Mouse (Mus musculus) right cerebral cortex, adult 18-20 months (tissue): ENCODE data around the gene Pdia4.
"Not testable (repeated sequence)": the region's sequence is repeated elsewhere in the genome, so short reads cannot be mapped to it uniquely, and the experiment has no call there.

Source experiments
- DNase-seq: peaks from one replicate; pipeline ENCODE4 v3.0.0; 2022; ENCODE audit warnings: mixed read lengths

The Pdia4 gene

DNA sequence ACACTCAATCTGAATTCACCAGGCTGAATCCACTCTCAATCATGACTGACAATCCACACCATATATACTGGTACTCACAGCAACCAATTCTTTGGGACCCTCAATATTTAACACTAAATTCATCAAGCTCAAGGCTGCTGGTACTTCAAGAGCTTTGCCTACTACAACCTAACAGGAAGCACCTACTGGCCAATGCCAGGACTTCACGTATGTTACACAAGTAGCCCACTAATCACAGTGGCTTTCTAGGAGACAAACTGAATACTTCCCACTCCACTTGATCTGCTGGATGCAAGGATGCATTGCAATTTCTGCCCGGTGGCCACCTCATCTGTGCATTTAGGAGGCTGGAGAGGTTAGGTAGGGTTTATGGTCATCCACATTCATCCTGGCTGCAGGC, 3.0 kb downstream of the Pdia4 start:
- DNase-seq: no peak

DNA sequence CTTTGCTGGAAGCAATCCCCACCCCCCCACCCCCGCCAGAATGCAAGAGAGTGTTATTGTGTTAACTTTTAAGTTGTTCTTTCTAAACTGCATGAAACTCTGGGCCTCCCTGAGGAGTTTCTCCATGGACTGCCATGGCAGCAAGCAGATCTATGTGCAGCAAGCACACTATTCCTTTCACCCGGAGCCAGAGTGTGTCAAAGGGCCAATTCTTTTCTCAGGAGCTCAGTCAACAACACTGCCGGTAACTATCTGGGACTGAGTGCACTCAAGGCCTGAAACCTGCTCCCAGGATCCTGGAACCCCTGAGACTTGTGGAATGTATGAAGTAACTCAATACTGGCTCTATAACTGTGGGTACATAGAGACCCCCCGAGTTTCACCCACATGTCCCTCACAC, 4.2 kb downstream of the Pdia4 start:
- DNase-seq: no peak

DNA sequence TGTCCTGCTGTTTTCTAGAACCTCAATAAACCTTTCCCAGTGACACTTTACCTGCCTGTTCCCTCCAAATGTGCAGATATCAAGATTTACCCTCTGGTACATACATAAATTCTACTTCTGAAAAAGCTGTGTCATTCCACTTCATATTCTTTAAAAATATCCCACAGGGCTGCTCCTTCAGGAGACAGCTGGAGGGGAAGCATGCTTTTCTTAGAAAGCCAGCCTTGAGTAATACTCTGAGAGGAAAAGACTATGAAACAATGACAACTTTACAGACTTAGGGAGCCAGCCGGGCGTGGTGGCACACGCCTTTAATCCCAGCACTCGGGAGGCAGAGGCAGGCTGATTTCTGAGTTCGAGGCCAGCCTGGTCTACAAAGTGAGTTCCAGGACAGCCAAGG, 4.7 kb downstream of the Pdia4 start:
- no peak for DNase-seq

DNA sequence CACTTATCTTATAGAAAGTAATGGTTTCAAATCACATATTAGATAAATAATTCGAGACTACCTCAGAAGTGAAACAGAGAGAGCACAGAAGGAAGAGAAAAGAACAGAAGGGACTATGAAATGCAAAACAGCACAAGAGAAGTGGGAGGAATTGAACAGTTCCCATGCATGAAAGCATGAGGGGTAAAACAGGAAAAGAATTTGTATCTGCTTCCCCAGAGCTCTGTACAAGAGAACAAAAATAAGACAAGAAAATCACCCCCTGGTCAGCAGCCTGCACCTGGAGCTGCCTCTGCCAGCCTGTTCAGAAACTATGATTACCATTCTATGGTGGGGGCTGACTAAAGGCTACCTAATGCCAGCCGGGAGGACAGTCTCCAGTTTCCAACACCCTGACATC, 5.8 kb downstream of the Pdia4 start:
- no peak for DNase-seq

DNA sequence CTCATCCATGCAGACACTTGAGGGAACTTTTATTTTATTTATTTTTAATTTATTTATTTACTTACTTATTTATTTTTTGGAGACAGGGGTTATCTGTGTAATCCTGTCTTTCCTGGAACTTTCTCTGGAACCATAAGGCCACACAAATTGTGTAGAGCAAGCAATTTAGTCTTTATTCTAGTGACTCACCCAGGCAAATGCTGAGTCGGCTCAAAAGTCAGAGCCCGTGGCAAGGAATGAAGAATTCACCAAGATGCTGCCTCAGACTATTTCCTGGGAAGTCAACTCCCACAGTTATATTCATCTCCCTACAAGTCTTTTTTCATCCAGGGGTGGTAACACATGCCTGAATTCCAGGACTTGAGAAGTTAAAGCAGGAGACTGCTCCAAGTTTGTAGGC, 7.7 kb downstream of the Pdia4 start:
- DNase-seq: no peak

DNA sequence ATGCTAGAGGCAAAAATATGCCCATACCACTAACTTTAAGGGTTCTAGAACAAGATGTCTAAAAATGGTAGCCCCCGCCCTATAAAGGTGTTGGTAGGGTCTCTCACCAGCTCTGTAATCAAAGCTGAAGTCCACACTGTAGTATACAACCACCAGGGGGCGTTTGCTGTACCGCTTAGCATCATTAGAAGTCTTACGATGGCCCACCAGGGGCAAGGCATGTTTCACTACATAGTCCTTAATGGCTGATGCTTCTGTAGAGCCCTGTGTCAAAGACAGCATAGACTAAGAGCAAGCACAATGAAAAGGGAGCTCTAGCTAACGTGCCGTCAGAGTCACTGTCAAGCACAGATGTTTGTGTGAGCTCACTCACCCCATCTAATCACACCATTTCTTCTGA, 14.2 kb downstream of the Pdia4 start:
- DNase-seq: no peak

DNA sequence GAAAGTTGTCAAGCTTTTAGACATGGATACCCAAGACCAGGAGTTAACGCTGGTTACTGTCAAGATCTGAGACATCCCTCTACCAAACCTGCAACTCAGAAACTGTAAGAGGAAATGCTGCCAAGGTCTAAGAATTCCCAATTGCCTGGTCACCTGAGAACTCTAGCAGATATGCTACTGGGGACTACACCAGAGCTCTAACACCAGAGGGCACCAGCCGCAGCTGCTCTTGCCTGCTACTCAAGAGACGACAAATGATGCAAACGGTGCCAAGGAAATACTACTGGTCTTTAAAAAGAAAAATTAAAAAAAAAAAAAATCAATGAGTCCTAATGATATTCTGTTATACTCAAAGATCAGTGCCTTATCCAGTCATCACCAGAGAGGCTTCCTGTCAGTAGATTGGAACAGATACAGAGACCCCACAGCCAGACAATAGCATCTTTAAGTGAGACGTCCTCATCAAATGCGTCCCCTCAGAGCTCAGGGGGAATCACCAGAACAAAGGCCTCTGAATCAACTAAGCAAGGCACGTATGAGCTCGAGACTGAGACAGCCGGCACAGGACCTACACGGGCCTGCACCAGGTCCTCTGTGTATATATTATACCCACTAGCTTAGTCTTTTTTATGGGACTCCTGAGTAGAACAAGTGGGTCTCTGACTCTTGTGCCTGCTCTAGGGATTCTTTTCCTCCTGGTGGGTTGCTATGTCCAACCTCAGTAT, 19.0 kb downstream of the Pdia4 start:
- peak; percentile 40 for DNase-seq

DNA sequence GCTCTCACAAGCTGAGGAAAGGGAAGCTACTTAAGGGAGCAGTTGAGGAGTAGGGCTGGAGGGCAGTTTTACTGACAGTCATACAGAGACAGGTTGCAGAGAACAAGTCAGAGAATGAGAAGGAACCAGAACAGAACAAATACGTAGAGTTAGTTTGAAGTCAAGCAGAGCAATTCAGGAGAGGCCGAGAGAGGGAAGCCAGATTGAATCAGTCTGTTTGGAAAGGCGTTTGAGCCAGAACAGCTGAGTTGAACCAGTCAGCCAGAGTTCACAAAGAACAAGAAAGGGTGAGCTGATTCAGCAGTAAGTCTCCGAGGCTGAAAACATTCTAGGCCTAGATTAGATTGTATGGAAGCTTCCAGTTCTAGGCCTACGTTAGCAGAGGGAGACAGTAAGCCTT, 19.9 kb downstream of the Pdia4 start:
- DNase-seq: no peak

DNA sequence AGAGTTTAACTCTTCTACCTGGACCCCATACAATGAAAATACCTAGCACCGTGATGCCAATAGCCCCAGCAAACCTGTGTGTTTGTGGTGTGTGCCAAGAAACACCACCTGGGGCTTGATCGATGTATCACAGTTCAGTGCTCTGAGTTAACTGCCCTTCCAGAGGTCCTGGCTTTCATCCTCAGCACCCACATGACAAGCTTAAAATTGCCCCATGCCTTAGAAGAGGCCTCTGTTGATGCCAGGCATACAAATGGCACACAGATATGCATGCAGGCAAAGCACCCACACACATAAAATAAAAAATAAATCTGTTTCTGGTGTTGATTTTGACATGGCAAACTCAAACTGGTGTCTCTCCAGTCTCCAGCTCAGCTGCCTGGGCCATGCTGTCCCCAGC, 20.7 kb downstream of the Pdia4 start:
- DNase-seq: no peak

DNA sequence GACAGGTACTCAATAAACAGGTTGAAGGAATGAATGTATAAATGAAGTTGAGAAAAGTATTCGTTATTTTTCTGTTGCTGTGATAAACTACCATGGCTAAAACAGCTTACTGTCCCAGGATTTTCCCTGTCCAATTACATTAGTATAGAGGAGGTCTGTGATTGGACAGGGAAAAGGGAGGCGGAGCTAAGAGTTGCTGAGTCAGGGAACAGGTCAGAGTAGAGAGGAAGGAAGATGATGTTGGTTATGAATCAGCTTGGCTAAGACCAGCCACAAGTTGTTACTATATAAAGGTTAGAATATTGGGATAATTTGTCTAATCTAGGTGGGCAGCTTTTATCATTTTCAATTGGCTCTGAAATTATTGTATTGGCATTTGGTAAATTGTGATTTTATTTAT, 22.5 kb downstream of the Pdia4 start:
- no peak for DNase-seq

DNA sequence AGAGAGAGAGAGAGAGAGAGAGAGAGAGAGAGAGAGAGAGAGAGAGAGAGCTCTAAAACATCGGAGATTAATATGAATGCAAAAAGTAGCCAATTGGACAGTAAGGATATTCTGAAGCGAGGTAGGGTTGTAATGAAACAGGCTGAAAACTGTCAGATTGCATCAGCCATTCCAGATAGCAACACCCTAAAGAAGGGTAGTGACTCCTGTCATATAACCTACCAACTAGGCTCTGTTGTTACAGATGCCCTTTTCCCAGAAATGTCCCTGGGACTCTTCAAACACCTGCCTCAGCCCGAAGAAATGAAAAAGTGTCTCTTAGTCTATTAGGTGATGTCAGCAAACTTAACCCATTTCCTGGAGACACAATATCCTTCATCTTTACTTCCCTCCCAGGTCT, 24.4 kb downstream of the Pdia4 start:
- no peak for DNase-seq

DNA sequence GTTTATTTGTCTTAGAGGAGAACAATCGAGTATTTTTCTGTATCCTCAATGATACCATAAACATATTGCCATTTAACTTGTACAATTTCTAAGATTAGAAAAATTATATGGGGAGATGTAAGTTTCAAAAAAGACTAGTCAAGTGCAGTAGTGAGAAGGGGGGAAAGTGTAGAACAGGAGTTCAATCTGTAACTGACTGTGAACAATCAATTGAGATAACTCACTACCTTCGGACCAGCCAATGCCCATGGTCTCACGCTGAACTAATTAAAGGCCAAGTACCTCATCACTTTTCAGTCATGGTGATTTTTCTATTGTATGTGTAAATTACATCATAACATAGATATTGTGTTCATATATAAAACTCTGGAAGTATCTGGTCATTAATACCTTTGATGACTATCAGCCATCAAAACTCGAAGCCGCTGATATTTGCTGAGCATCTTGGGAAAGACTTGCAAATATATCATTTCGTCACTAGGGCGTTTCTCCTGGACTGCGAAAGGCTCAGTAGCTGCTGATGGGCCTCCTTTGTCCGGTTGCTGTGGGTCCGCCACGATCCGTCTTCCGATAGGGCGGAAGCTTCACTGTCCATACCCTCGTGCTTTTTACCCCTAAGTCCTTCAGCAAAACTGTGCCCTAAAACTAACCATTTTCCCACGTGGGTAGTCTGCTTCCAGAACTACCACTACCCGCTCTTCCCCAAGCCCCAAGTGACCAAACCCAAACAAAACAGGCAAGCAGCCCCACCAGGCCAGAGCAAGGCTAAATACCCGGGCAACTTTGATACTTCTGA, 25.1 kb downstream of the Pdia4 start:
- peak; percentile 86 for DNase-seq

DNA sequence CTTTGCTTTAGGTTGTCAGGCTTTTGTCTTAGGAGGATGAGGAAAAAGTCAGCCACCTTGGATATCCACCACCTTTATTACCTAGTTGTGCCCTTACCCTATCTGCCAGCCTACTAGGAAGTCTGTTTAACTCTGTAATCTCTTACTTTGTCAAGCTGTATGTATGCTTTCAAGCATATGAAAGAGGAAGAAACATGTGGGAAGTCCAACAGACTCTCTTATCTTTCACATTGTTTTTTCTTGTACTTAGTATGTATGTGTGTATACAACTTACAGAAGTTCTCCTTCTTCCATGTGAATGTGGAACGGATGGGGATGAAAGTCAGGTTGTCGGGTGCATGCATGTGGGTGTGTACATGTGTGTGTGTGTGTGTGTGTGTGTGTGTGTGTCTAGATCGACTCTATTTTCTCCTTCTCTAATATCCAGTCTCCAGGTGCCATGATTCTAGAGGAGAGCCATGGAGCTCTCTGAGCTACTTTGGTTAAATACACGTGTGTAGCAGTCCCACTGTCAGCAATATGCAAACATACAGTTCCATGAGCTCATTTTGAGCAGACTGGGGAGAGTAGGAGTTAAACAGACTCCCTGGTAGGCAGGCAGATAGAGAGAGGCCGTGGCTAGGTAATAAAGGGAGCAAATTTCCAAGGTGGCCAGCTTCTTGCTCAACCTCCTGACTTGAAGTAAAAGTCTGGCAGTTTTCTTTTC, 28.4 kb downstream of the Pdia4 start:
- DNase-seq: no peak

DNA sequence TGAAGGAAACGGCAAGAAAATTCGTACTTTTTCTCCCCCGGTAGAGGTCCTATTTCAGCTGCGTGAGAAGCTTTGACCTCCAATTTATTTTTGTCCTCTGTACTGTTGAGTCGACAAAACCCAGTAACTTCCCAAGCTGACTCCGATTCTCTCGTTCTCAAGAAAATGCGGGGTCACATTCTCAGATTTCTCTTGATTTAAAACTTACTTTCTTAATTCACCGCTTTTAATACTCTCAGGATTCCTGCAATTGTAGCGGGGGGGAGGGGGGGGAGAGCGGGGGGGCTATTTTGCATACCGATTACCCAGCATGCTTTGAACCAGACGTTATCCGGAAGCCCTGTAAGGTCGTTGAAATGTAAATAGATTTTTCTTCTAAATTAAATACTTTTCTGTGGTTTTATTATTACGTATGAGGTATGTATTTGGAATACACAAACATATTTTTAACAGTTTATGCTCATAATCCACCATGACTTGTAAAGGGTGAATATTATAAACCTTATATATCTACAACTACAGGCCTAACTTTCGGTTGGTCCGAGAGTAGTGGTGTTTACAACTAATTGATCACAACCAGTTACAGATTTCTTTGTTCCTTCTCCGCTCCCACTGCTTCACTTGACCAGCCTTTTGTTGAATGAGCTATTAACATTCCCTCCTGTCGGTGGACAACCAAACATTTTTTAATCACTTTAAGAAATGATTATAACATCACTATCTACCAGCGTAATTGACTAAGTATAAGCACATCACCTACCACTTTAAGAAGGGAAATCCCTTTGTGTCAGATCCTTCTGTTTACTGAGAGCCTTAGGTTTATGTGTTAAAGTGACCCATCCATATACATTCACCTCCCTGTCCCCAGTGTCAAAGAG, 31.9 kb downstream of the Pdia4 start:
- peak; percentile 39 for DNase-seq

DNA sequence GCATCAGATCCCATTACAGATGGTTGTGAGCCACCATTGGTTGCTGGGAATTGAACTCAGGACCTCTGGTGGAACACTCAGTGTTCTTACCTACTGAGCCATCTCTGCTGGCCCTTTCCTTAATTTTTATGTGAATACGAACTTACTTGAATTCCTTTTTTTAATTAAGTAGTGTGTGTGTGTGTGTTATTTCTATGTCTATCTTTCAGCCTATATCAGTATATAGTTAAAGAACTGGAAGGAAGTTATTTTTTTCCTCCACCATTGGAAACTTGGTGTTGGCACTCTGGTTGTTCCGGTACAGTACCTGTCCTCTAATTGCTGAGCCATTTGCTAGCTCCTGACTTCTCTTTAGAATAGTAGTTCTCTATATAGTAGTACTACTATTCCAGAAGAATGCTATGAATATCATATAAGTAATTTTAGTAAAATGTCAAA, 32.6 kb downstream of the Pdia4 start:
- no peak for DNase-seq

DNA sequence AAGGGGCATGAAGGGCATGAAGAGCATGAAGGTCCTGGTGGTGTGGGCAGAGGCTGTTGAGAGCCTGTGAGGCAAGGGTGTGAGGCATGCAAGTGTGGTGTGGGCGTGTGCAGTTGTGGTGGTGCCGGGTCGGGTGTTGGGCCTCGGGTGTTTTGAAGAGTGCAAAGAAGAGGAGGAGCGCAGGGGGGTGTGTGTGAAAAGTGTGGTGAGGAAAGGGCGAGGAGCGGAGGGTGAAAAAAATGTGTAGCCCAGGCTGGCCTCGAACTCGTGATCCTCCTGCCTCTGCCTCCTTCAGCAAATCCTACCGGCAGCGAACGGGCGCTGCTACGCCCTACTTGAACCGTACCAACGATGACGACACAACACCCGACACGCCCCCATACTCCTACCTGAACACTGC, 41.5 kb downstream of the Pdia4 start:
- DNase-seq: not testable (repeated sequence)

DNA sequence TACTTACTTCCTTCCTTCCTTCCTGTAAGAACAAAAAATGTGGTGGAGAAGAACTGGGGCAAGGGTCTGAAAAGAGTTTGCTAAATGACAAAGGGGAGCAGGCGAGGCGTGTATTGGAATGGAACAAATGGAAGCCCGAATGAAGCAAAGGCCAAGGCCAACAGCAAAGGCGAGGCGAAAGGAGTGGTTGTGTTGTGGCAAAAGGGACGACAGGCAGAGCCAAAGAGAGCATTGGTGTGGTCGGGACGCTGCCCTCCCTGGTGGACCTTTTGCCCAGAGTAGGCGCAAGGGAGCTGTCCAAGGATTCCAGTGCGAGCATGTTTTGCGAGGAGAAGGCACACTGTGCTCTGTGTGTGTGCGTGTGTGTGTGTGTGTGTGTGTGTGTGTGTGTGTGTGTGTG, 42.1 kb downstream of the Pdia4 start:
- DNase-seq: not testable (repeated sequence)

DNA sequence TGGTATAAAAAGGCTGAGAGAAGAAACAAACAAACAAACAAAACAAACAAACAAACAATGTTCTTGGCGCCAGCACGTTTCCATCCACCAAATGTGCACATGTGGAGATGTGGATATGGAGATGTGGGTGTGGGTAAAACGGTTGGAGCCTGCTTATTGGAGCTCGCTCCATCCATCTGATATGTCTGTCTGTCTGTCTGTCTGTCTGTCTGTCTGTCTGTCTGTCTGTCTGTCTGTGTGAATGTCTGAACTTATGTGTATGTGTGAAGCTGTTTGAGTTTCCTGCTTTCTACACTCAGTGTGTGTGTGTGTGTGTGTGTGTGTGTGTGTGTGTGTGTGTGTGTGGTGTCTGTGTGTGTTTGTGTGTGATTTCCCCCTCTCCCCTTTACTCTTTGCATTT, 43.4 kb downstream of the Pdia4 start:
- DNase-seq: not testable (repeated sequence)

DNA sequence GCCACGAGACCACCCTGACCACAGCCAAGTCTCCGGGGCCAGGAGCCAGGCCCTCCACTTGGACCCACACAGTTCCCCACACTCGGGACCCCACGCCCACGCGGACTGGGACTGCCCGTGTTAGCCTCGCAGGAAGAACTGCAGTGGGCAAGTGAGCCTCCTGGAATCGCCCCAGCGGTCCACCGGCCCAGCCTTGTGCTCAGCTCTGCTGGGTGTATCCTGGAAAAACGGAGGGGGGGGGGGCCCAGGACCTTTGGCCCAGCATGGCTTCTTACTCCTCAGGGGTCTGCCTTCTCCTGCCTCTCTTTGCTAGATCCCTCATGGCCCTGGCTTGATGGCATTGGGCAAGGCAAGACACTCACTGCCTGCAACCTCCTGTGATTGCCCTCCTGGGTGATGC, 44.7 kb downstream of the Pdia4 start:
- DNase-seq: not testable (repeated sequence)

DNA sequence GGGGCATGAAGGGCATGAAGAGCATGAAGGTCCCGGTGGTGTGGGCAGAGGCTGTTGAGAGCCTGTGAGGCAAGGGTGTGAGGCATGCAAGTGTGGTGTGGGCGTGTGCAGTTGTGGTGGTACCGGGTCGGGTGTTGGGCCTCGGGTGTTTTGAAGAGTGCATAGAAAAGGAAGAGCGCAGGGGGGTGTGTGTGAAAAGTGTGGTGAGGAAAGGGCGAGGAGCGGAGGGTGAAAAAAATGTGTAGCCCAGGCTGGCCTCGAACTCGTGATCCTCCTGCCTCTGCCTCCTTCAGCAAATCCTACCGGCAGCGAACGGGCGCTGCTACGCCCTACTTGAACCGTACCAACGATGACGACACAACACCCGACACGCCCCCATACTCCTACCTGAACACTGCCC, 45.9 kb downstream of the Pdia4 start:
- not testable (repeated sequence) for DNase-seq

DNA sequence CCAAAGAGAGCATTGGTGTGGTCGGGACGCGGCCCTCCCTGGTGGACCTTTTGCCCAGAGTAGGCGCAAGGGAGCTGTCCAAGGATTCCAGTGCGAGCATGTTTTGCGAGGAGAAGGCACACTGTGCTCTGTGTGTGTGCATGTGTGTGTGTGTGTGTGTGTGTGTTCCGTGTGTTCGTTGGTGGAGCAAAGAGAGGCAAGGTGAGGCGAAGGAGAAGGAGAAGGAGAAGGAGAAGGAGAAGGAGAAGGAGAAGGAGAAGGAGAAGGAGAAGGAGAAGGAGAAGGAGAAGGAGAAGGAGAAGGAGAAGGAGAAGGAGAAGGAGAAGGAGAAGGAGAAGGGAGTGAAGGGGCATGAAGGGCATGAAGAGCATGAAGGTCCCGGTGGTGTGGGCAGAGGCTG, 50.5 kb downstream of the Pdia4 start:
- not testable (repeated sequence) for DNase-seq

DNA sequence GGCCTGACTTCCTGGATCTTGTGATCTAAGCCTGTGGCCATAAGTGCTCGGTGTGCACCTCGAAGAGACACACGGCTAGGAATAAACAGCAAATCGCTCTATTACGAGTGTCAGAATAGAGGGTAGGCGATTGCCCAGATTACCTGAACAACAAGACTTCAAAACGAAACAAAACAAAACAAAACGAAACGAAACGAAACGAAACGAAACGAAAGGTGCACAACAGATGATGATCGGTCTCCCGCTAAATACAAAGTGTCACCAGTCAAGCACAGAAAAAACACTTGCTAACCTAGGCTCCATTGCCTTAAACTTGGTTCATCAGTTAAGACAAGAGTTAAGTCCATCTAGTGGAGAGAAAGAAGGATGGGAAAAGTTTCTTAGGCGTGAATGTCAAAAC, 53.8 kb downstream of the Pdia4 start:
- not testable (repeated sequence) for DNase-seq

DNA sequence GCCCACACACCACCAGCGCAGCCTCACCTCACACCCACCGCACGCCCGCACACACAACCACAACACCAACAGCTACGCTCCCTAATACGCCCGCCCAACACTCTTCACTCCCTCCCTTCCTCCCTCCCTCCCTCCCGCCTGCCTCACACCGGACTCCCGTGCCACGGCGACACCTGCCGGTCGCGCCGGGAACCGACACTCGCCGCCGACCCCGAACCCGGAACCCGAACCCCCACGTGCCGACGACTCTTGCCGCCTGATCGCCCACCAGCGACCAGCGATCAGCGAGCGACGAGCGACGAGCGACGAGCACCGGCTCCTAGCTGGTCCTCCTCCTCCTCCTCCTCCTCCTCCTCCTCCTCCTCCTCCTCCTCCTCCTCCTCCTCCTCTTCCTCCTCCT, 55.4 kb downstream of the Pdia4 start:
- peak; percentile 85 for DNase-seq
